In the genomic region with DNA sequence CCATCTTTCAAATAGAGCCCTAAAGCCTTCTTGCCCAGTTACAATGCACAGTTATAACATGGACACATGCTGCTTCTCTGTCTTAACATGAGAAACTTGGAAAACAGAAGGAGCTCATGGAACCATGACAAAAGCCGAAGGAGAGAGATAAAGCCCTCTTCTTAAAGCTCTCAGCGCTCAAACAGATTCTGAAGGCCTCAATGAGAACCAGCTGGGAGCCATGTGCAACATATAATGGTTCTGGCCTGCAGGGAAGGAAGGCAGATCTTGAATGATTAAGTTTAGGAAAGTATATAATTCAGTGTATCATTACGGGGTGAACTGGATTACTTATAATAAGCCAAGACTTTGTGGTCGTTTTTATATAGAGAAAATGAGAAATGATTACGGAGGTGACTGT, we compare ENCODE assay signal across 22 mouse cellular contexts.
A peak's percentile ranks its signal among the peaks of the same experiment; 100 is the strongest.
DNase-seq lines count a peak whose midpoint lies in the region; ATAC-seq and TF ChIP-seq lines count a peak whose summit lies in the region.
"Had no signal": no experiment of that assay in that cellular context is flagged by ENCODE, and none has a peak within 500 bp of the region (broad histone marks: within the 10 kb centered on the region; RNA-seq: fewer than 3 reads in every experiment).

No protein-coding gene starts in this region.

- WGBS in embryonic facial prominence, embryonic 11.5 days: 56% methylated on average over 5 of the region's 5 CpGs
- WGBS in embryonic facial prominence, embryonic 10.5 days: 67% methylated on average over 5 of the region's 5 CpGs
- 41% methylated on average over 5 of the region's 5 CpGs for WGBS in limb, embryonic 14.5 days
- WGBS in limb, embryonic 10.5 days: 77% methylated on average over 5 of the region's 5 CpGs
- 45% methylated on average over 5 of the region's 5 CpGs for WGBS in embryonic facial prominence, embryonic 14.5 days
- 79% methylated on average over 5 of the region's 5 CpGs for WGBS in liver, embryonic 11.5 days

- no peak overlapping the region for H3K4me3 ChIP-seq in embryonic facial prominence, embryonic 11.5 days (ENCODE audit: low read depth, low read length)
- H3K4me3 ChIP-seq in embryonic facial prominence, embryonic 10.5 days: no peak overlapping the region
- H3K4me3 ChIP-seq in limb, embryonic 14.5 days (replicated peaks; ENCODE audit: low read length): no peak overlapping the region
- H3K4me3 ChIP-seq in limb, embryonic 10.5 days: no peak overlapping the region
- no peak overlapping the region for H3K4me3 ChIP-seq in embryonic facial prominence, embryonic 14.5 days (ENCODE audit: low read depth, low read length)
- H3K4me3 ChIP-seq in liver, embryonic 11.5 days (ENCODE audit: low read depth, low read length): no peak overlapping the region

- peak; percentile 76 for DNase-seq in embryonic facial prominence, embryonic 11.5 days (ENCODE audit: low spot score)
- no peak for DNase-seq in embryonic facial prominence, embryonic 10.5 days (ENCODE audit: low spot score)
- peak; percentile 14 for DNase-seq in limb, embryonic 14.5 days (ENCODE audit: low spot score)
- DNase-seq in limb, embryonic 10.5 days (ENCODE audit: low spot score): no peak
- DNase-seq in embryonic facial prominence, embryonic 14.5 days (ENCODE audit: low spot score): peak; percentile 60
- DNase-seq in forelimb bud, embryonic 11.5 days (ENCODE audit: low read depth, low spot score): peak; percentile 10
- DNase-seq in kidney, postnatal 14 days: no peak
- DNase-seq in liver, embryonic 11.5 days (ENCODE audit: low spot score): no peak
- DNase-seq: adrenal gland, adult 2 months; adrenal gland, adult 8-10 months; adrenal gland, postnatal 10 days; adrenal gland, postnatal 14 days; adrenal gland, postnatal 25 days; adrenal gland, postnatal 36 days; B cell, adult 2 months; cerebellum, adult 11 months; cerebellum, adult 11-12 months had no signal

- H3K36me3 ChIP-seq in embryonic facial prominence, embryonic 11.5 days (replicated peaks; ENCODE audit: control insufficient read depth, insufficient read depth, low read depth, low read length): no peaks in the 10 kb centered on the region
- H3K36me3 ChIP-seq in embryonic facial prominence, embryonic 10.5 days (replicated peaks): 0 out of 2 replicates have a peak, but pooled peaks cover 4% of the 10 kb centered on the region
- H3K36me3 ChIP-seq in limb, embryonic 14.5 days (ENCODE audit: control insufficient read depth, insufficient read depth, low read length): no peaks in the 10 kb centered on the region
- no peaks in the 10 kb centered on the region for H3K36me3 ChIP-seq in limb, embryonic 10.5 days
- H3K36me3 ChIP-seq in embryonic facial prominence, embryonic 14.5 days (ENCODE audit: control insufficient read depth, insufficient read depth, low read length): no peaks in the 10 kb centered on the region
- no peaks in the 10 kb centered on the region for H3K36me3 ChIP-seq in liver, embryonic 11.5 days (ENCODE audit: control insufficient read depth, insufficient read depth, low read length)
- H3K36me3 ChIP-seq: G1E had no signal

- no peak overlapping the region for H3K9ac ChIP-seq in embryonic facial prominence, embryonic 11.5 days (replicated peaks; ENCODE audit: low read length)
- H3K9ac ChIP-seq in limb, embryonic 14.5 days (ENCODE audit: low read depth, low read length, severe bottlenecking): no peak overlapping the region
- H3K9ac ChIP-seq in embryonic facial prominence, embryonic 14.5 days (ENCODE audit: low read depth, low read length): no peak overlapping the region
- no peak overlapping the region for H3K9ac ChIP-seq in liver, embryonic 11.5 days (ENCODE audit: low read depth, low read length)

- no peak overlapping the region for H3K27ac ChIP-seq in embryonic facial prominence, embryonic 11.5 days (replicated peaks; ENCODE audit: low read depth, low read length)
- H3K27ac ChIP-seq in embryonic facial prominence, embryonic 10.5 days (replicated peaks): no peak overlapping the region
- no peak overlapping the region for H3K27ac ChIP-seq in limb, embryonic 14.5 days (replicated peaks; ENCODE audit: low read depth, low read length)
- H3K27ac ChIP-seq in limb, embryonic 10.5 days: no peak overlapping the region
- H3K27ac ChIP-seq in embryonic facial prominence, embryonic 14.5 days (replicated peaks; ENCODE audit: low read depth, low read length): no peak overlapping the region
- no peak overlapping the region for H3K27ac ChIP-seq in liver, embryonic 11.5 days (ENCODE audit: low read depth, low read length)

- H3K27me3 ChIP-seq in embryonic facial prominence, embryonic 11.5 days (ENCODE audit: control insufficient read depth, insufficient read depth, low read length): no peaks in the 10 kb centered on the region
- H3K27me3 ChIP-seq in embryonic facial prominence, embryonic 10.5 days (replicated peaks; ENCODE audit: low read depth, poor library complexity, severe bottlenecking): no peaks in the 10 kb centered on the region
- no peaks in the 10 kb centered on the region for H3K27me3 ChIP-seq in limb, embryonic 14.5 days (ENCODE audit: control insufficient read depth, insufficient read depth, low read length)
- H3K27me3 ChIP-seq in limb, embryonic 10.5 days (ENCODE audit: low read depth, poor library complexity, severe bottlenecking): no peaks in the 10 kb centered on the region
- H3K27me3 ChIP-seq in embryonic facial prominence, embryonic 14.5 days (replicated peaks; ENCODE audit: control insufficient read depth, insufficient read depth, low read length): no peaks in the 10 kb centered on the region
- H3K27me3 ChIP-seq in liver, embryonic 11.5 days (replicated peaks; ENCODE audit: control insufficient read depth, insufficient read depth, low read length): no peaks in the 10 kb centered on the region
- H3K27me3 ChIP-seq: CH12.LX, Patski had no signal

- H3K4me2 ChIP-seq in embryonic facial prominence, embryonic 11.5 days (ENCODE audit: low read depth, low read length): no peak overlapping the region
- H3K4me2 ChIP-seq in limb, embryonic 14.5 days (replicated peaks; ENCODE audit: low read depth, low read length, severe bottlenecking): no peak overlapping the region
- H3K4me2 ChIP-seq in embryonic facial prominence, embryonic 14.5 days (ENCODE audit: low read depth, low read length): no peak overlapping the region
- no peak overlapping the region for H3K4me2 ChIP-seq in liver, embryonic 11.5 days

- no peaks in the 10 kb centered on the region for H3K9me3 ChIP-seq in embryonic facial prominence, embryonic 11.5 days (replicated peaks; ENCODE audit: control insufficient read depth, low read length)
- H3K9me3 ChIP-seq in embryonic facial prominence, embryonic 10.5 days: no peaks in the 10 kb centered on the region
- H3K9me3 ChIP-seq in limb, embryonic 14.5 days (ENCODE audit: control insufficient read depth, low read length): no peaks in the 10 kb centered on the region
- H3K9me3 ChIP-seq in limb, embryonic 10.5 days (replicated peaks): no peaks in the 10 kb centered on the region
- H3K9me3 ChIP-seq in embryonic facial prominence, embryonic 14.5 days (ENCODE audit: control insufficient read depth, low read length): no peaks in the 10 kb centered on the region
- no peaks in the 10 kb centered on the region for H3K9me3 ChIP-seq in liver, embryonic 11.5 days (ENCODE audit: control insufficient read depth, low read length)

- TF ChIP-seq POLR2A in limb, embryonic 14.5 days (IDR thresholded peaks at IDR 0.05; ENCODE audit: borderline replicate concordance, extremely low read depth, insufficient read depth, insufficient read length): no peak

- H3K4me1 ChIP-seq in embryonic facial prominence, embryonic 11.5 days (ENCODE audit: control insufficient read depth, insufficient read depth, low read length): no peaks in the 10 kb centered on the region
- 0 out of 2 replicates have a peak, but pooled peaks cover 3% of the 10 kb centered on the region for H3K4me1 ChIP-seq in embryonic facial prominence, embryonic 10.5 days
- no peaks in the 10 kb centered on the region for H3K4me1 ChIP-seq in limb, embryonic 14.5 days (ENCODE audit: control insufficient read depth, insufficient read depth, low read length)
- no peaks in the 10 kb centered on the region for H3K4me1 ChIP-seq in limb, embryonic 10.5 days
- H3K4me1 ChIP-seq in embryonic facial prominence, embryonic 14.5 days (ENCODE audit: control insufficient read depth, insufficient read depth, low read length): peaks cover 3% of the 10 kb centered on the region
- no peaks in the 10 kb centered on the region for H3K4me1 ChIP-seq in liver, embryonic 11.5 days (replicated peaks; ENCODE audit: control insufficient read depth, insufficient read depth, low read length)

- ATAC-seq in embryonic facial prominence, embryonic 11.5 days (replicated peaks; ENCODE audit: insufficient number of reproducible peaks, low FRiP score, low TSS enrichment, low read depth): no peak
- no peak for ATAC-seq in limb, embryonic 14.5 days (ENCODE audit: low FRiP score, low read depth)
- ATAC-seq in embryonic facial prominence, embryonic 14.5 days (ENCODE audit: low read depth): no peak
- no peak for ATAC-seq in liver, embryonic 11.5 days (replicated peaks; ENCODE audit: low FRiP score)
- ATAC-seq: activated CD4-positive, CD25-positive, alpha-beta regulatory T cell, adult 4 months; CD4-positive, CD25-positive, alpha-beta regulatory T cell, adult 4 months; Patski had no signal

Comparison
In these comparisons a context has a peak if more than half of its experiments do, and no peak if none do; other contexts are left out.
1. DNase-seq: peak in embryonic facial prominence, embryonic 11.5 days (single experiment), limb, embryonic 14.5 days (single experiment), embryonic facial prominence, embryonic 14.5 days (single experiment) and forelimb bud, embryonic 11.5 days (single experiment); none in embryonic facial prominence, embryonic 10.5 days (single experiment), limb, embryonic 10.5 days (single experiment), kidney, postnatal 14 days (single experiment) and liver, embryonic 11.5 days (single experiment).